In the genomic region with DNA sequence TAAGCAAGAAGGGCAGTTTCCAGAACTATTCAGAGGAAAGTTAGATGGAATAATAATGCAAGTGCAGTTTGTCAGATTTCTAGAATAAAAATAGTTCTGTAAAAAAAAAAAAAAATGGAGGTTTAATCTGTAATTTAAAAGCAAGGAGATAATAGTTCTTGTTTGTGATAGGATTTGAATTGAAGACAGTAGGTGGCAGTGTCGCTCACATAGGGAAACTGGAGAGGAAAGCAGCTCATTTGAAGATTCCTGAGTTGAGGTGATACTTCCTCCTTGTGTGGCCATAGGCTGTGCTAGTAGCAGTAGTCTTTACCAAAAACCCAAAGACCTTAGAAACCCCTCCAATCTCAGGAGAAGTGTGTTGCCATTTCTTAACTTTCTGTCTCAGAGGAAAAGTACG, we compare ENCODE assay signal across 8 mouse cellular contexts. TPM values are rescaled to one million over a fixed set of nuclear protein-coding genes. Genes with fewer than 3 reads are reported as not detected.
DNase-seq lines count a peak whose midpoint lies in the region; TF ChIP-seq lines count a peak whose summit lies in the region.

No protein-coding gene starts in this region.

- no peak for TF ChIP-seq POLR2A in lung, adult 2 months (IDR thresholded peaks at IDR 0.05; ENCODE audit: borderline replicate concordance, extremely low read depth, low read depth, low read length)

- H3K4me1 ChIP-seq in lung, adult 2 months (ENCODE audit: control insufficient read depth, insufficient read depth, low read length): no peaks in the 10 kb centered on the region; the same call in 1 of the 2 replicates

- no peak overlapping the region for H3K27ac ChIP-seq in gastrocnemius, adult 2 months

- DNase-seq in gastrocnemius, adult 2 months: no peak
- no peak for DNase-seq in gastrocnemius, postnatal 36 days
- DNase-seq in lung, adult 2 months: no peak
- no peak for DNase-seq in lung, postnatal 4 days
- peak; percentile 43 for DNase-seq in embryo, embryonic 11 days
- DNase-seq in retina, embryonic 14.5 days (ENCODE audit: low spot score): peak; percentile 46
- DNase-seq in right cerebral cortex, postnatal 4 days: no peak
- DNase-seq in gastrocnemius, postnatal 25 days: no peak

- WGBS in lung, adult 2 months: 69% methylated on average over 2 of the region's 2 CpGs

- H3K4me3 ChIP-seq in gastrocnemius, adult 2 months: no peak overlapping the region
- no peak overlapping the region for H3K4me3 ChIP-seq in lung, adult 2 months (replicated peaks; ENCODE audit: extremely low read depth, low read depth, low read length)

- TF ChIP-seq CTCF in gastrocnemius, adult 2 months (IDR thresholded peaks at IDR 0.05): peak; percentile 64
- 0 out of 2 replicates have a peak, but pooled peaks have one; percentile 21 for TF ChIP-seq CTCF in lung, adult 2 months (IDR thresholded peaks at IDR 0.05; ENCODE audit: insufficient read depth, low read length)

- intact Hi-C loops in gastrocnemius, adult 2 months (cut with DNase I): loop anchor here (1.0 kb wide), 2 partner anchors 179 to 231 kb away; no protein-coding TSS in a partner anchor
- intact Hi-C loops in gastrocnemius, postnatal 36 days (cut with DNase I): loop anchor here (2.0 to 5.0 kb wide), 2 partner anchors 72 to 182 kb away; no protein-coding TSS in a partner anchor

RNA-seq across cellular contexts. Expression of a gene that starts 43.2 kb away (rescaled TPM):
- total RNA-seq in gastrocnemius, adult 2 months (2021): 10 to 100 TPM; 43.1 to 44.8 TPM
- 10 to 100 TPM; 32.1 to 34.9 TPM for total RNA-seq in gastrocnemius, postnatal 36 days (2021)
- 60.8 and 73.3 TPM in 2 replicates for polyA plus RNA-seq in lung, adult 2 months (2012; rRNA removed)
- 10 to 100 TPM; 31.2 to 33.5 TPM for total RNA-seq in gastrocnemius, postnatal 25 days (2021)

Comparison
In these comparisons a context has a peak if more than half of its experiments do, and no peak if none do; other contexts are left out.
1. DNase-seq: peak in embryo, embryonic 11 days (single experiment) and retina, embryonic 14.5 days (single experiment); none in gastrocnemius, adult 2 months (single experiment), gastrocnemius, postnatal 36 days (0 of 2), lung, adult 2 months (single experiment), lung, postnatal 4 days (0 of 2), right cerebral cortex, postnatal 4 days (single experiment) and gastrocnemius, postnatal 25 days (single experiment).